Mouse (Mus musculus): ENCODE data around the gene Rilp. TPM values are rescaled to one million over a fixed set of nuclear protein-coding genes. Genes with fewer than 3 reads are reported as not detected.

Gene Rilp
- polyA plus RNA-seq, 1 experiment from 2014 or later: 0.94 TPM

DNA sequence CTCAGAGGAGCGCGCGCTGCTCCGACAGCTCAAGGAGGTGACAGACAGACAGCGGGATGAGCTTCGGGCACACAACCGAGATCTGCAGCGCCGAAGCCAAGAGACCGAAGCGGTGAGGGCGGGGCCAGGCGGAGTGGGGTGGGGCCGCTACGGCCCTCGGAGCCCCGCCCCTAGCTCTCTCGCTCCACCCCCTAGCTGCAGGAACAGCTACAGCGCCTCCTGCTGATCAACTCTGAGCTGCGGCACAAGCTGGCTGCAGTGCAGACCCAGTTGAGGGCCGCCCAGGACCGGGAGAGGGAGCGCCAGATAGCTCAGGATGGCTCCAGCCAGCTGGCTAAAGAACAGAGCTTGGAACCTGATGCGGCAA lies 716 bp downstream of the Rilp start:
- H3K27me3 ChIP-seq (ENCODE audit: control insufficient read depth, insufficient read depth, low read length): peaks cover 3% of the 10 kb centered on the region; the same call in 1 of the 2 replicates
- H3K36me3 ChIP-seq (ENCODE audit: control insufficient read depth, insufficient read depth, low read length): peaks cover 26% of the 10 kb centered on the region
- 1% methylated on average over 24 of the region's 24 CpGs for WGBS (ENCODE audit: insufficient replicate concordance)
- peak overlapping the region; percentile 77 for H3K27ac ChIP-seq (ENCODE audit: low read depth, low read length)
- H3K4me2 ChIP-seq: peak overlapping the region; percentile 87
- H3K4me1 ChIP-seq (ENCODE audit: control insufficient read depth, insufficient read depth, low read length): peaks cover 16% of the 10 kb centered on the region
- H3K9me3 ChIP-seq (replicated peaks; ENCODE audit: control insufficient read depth, low read length): no peaks in the 10 kb centered on the region
- H3K4me3 ChIP-seq (ENCODE audit: low read depth, low read length): peak overlapping the region; percentile 53
- peak; percentile 70 for ATAC-seq (replicated peaks; ENCODE audit: insufficient number of reproducible peaks, low FRiP score, low TSS enrichment)
- peak overlapping the region; percentile 72 for H3K9ac ChIP-seq (ENCODE audit: low read depth, low read length)

DNA sequence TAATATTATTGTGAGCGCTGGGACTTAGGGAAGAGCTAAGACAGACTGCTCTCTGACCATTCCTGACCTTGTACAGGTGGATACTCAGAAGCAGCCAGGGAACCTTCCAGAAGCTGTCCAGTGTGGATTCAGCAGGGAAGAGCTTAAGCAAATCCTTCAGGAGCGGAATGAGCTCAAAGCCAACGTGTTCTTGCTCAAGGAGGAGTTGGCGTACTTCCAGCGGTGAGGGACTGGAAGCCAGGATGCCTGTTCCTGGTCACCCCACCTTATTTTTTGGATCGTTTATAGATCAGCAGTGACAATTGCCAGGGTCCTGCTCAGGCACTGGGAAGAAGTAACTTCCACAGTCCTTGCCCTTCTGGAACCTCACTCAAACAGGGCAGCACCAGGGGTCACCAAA lies 1.3 kb downstream of the Rilp start:
- Histone ChIP-seq H3K4me1 (ENCODE audit: control insufficient read depth, insufficient read depth, low read length) (peaks cover 16% of the 10 kb centered on the region), H3K4me3 (ENCODE audit: low read depth, low read length) (no peak overlapping the region), H3K4me2 (no peak overlapping the region), H3K36me3 (ENCODE audit: control insufficient read depth, insufficient read depth, low read length) (peaks cover 23% of the 10 kb centered on the region), H3K27me3 (ENCODE audit: control insufficient read depth, insufficient read depth, low read length) (peaks cover 3% of the 10 kb centered on the region; the same call in 1 of the 2 replicates), H3K9me3 (replicated peaks; ENCODE audit: control insufficient read depth, low read length) (no peaks in the 10 kb centered on the region), H3K9ac (ENCODE audit: low read depth, low read length) (no peak overlapping the region), H3K27ac (ENCODE audit: low read depth, low read length) (no peak overlapping the region)
- WGBS (ENCODE audit: insufficient replicate concordance): 82% methylated on average over 6 of the region's 6 CpGs
- ATAC-seq (replicated peaks; ENCODE audit: insufficient number of reproducible peaks, low FRiP score, low TSS enrichment): no peak

DNA sequence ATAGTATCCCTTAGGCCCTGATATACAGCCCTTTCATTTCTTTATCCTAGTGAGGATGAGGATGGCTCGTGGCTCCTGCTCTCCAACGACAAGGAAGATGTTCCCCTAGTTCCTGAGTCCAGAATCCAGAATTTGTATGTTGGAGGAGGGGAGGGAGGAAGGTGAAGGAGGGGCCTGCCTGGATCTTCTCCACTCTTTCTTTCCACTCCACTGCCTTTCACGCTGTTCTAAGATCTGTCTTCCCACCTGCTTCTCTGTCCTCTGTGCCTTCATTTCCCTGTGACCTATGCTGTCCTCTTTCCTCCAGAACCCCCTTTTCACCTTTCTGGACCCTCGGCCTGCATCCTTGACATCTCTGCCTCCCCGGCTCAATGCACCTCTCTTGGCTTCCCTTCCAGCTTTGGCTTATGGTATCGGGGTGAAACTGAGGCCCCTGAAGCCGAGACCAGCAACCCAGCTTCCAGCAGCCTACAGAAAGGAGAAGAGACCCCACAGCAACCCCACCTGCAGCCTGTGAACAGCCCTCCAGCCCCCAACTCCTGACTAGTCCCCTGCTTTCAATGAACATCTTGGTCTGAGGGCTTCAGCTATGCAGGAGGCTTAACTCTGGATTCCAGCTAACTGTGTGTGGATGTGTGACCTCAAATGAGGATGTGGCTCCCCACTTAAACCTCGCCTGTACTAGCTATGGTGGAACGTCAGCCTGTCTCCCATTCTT lies 2.6 kb downstream of the Rilp start:
- no peak overlapping the region for H3K9ac ChIP-seq (ENCODE audit: low read depth, low read length)
- no peak overlapping the region for H3K27ac ChIP-seq (ENCODE audit: low read depth, low read length)
- ATAC-seq (replicated peaks; ENCODE audit: insufficient number of reproducible peaks, low FRiP score, low TSS enrichment): no peak
- H3K4me3 ChIP-seq (ENCODE audit: low read depth, low read length): no peak overlapping the region
- H3K9me3 ChIP-seq (replicated peaks; ENCODE audit: control insufficient read depth, low read length): no peaks in the 10 kb centered on the region
- H3K4me2 ChIP-seq: no peak overlapping the region
- H3K4me1 ChIP-seq (ENCODE audit: control insufficient read depth, insufficient read depth, low read length): peaks cover 16% of the 10 kb centered on the region
- peaks cover 3% of the 10 kb centered on the region; the same call in 1 of the 2 replicates for H3K27me3 ChIP-seq (ENCODE audit: control insufficient read depth, insufficient read depth, low read length)
- WGBS (ENCODE audit: insufficient replicate concordance): 72% methylated on average over 9 of the region's 9 CpGs
- peaks cover 20% of the 10 kb centered on the region for H3K36me3 ChIP-seq (ENCODE audit: control insufficient read depth, insufficient read depth, low read length)

DNA sequence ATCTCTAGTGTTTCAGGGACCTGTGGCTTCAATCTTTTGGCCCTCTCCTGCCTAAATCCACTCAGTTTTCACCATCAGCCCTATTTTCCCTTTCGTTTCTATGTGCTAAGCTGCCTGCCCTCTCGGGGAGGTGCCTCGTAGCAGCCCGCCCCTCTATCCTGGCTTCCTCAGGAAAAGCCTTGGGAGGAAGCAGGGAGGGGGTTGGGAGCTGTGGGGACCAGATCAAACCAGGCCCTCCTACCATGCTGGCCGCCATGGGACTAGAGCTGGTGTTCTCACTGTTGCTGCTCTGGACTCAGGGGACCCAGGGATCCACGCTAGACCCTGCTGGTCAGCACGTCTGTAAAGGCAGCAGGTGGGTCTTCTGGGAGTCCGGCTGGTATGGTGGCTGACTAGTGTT lies 3.4 kb downstream of the Rilp start, which contains the start of gene Scarf1:
Gene Scarf1 (plus strand): TSS at position 205 of the 400 bp plus-strand sequence.
- H3K9me3 ChIP-seq (replicated peaks; ENCODE audit: control insufficient read depth, low read length): no peaks in the 10 kb centered on the region
- peaks cover 11% of the 10 kb centered on the region for H3K36me3 ChIP-seq (ENCODE audit: control insufficient read depth, insufficient read depth, low read length)
- peak within 1 kb of the TSS; percentile 54 for H3K4me2 ChIP-seq
- WGBS (ENCODE audit: insufficient replicate concordance): 41% methylated on average over 8 of the region's 8 CpGs
- peak within 1 kb of the TSS; percentile 33 for H3K4me3 ChIP-seq (ENCODE audit: low read depth, low read length)
- peak within 1 kb of the TSS; percentile 54 for H3K9ac ChIP-seq (ENCODE audit: low read depth, low read length)
- peak within 1 kb of the TSS; percentile 43; the same call in 1 of the 2 replicates for H3K27ac ChIP-seq (ENCODE audit: low read depth, low read length)
- peaks cover 16% of the 10 kb centered on the region for H3K4me1 ChIP-seq (ENCODE audit: control insufficient read depth, insufficient read depth, low read length)
- no peak for ATAC-seq (replicated peaks; ENCODE audit: insufficient number of reproducible peaks, low FRiP score, low TSS enrichment)
- H3K27me3 ChIP-seq (ENCODE audit: control insufficient read depth, insufficient read depth, low read length): peaks cover 3% of the 10 kb centered on the region; the same call in 1 of the 2 replicates

DNA sequence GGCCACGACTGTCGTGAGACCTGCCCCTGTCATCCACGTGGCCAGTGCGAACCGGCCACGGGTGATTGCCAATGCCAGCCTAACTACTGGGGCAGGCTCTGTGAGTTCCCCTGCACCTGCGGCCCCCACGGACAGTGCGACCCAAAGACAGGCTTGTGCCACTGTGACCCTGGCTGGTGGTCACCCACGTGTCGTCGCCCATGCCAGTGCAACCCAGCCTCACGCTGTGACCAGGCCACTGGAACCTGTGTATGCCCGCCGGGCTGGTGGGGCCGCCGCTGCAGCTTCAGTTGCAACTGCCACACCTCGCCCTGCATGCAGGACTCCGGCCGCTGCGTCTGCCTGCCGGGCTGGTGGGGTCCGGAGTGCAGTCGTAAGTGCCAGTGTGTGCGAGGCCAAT lies 5.3 kb downstream of the Rilp start:
- 87% methylated on average over 25 of the region's 25 CpGs for WGBS (ENCODE audit: insufficient replicate concordance)
- no peaks in the 10 kb centered on the region for H3K36me3 ChIP-seq (ENCODE audit: control insufficient read depth, insufficient read depth, low read length)
- H3K4me1 ChIP-seq (ENCODE audit: control insufficient read depth, insufficient read depth, low read length): no peaks in the 10 kb centered on the region; the same call in 1 of the 2 replicates
- H3K9ac ChIP-seq (ENCODE audit: low read depth, low read length): no peak overlapping the region
- no peak for ATAC-seq (replicated peaks; ENCODE audit: insufficient number of reproducible peaks, low FRiP score, low TSS enrichment)
- H3K4me3 ChIP-seq (ENCODE audit: low read depth, low read length): no peak overlapping the region
- H3K27me3 ChIP-seq (ENCODE audit: control insufficient read depth, insufficient read depth, low read length): peaks cover 3% of the 10 kb centered on the region; the same call in 1 of the 2 replicates
- H3K9me3 ChIP-seq (replicated peaks; ENCODE audit: control insufficient read depth, low read length): no peaks in the 10 kb centered on the region
- no peak overlapping the region; the same call in 1 of the 2 replicates for H3K4me2 ChIP-seq
- H3K27ac ChIP-seq (ENCODE audit: low read depth, low read length): no peak overlapping the region

DNA sequence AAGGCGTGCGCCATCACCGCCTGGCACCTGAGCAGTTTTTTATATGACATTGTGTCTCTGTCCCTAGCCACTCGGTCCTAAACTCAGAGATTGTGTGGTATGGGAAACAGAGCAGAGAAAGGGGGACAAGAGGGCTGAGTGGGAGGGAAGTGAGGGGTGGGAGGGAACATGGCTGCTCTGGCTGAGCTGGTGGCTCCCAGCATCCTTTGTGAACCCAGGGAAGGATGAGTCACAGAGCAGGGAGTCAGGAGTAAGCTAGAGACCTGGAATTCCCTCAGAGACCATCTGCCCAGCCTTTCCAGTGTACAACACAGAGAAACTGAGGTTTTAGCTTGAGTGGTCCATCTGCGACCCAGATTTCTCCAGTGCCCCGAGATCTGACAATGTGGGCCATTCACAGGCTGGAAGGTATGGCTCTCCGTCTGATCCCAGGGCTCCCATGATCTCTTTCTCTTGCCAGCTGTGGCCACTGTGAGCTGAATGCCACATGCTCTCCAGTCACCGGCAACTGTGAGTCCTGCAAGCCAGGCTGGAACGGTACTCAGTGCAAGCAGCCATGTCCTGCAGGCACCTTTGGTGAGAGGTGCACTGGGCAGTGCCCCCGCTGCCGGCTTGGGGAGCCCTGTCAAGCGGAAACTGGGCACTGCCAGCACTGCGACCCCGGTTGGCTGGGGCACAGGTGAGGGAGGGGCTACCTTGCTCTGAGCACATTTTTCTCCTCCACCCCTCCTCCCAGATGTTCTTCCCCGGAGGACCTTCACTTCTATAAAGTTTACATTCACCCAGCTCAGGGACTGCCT lies 10.1 kb downstream of the Rilp start:
- WGBS (ENCODE audit: insufficient replicate concordance): 76% methylated on average over 15 of the region's 15 CpGs
- Histone ChIP-seq H3K4me3 (ENCODE audit: low read depth, low read length) (no peak overlapping the region), H3K9ac (ENCODE audit: low read depth, low read length) (no peak overlapping the region), H3K27ac (ENCODE audit: low read depth, low read length) (no peak overlapping the region), H3K9me3 (replicated peaks; ENCODE audit: control insufficient read depth, low read length) (no peaks in the 10 kb centered on the region), H3K27me3 (ENCODE audit: control insufficient read depth, insufficient read depth, low read length) (peaks cover 3% of the 10 kb centered on the region; the same call in 1 of the 2 replicates), H3K36me3 (ENCODE audit: control insufficient read depth, insufficient read depth, low read length) (no peaks in the 10 kb centered on the region), H3K4me1 (ENCODE audit: control insufficient read depth, insufficient read depth, low read length) (no peaks in the 10 kb centered on the region), H3K4me2 (no peak overlapping the region)
- ATAC-seq (replicated peaks; ENCODE audit: insufficient number of reproducible peaks, low FRiP score, low TSS enrichment): no peak

DNA sequence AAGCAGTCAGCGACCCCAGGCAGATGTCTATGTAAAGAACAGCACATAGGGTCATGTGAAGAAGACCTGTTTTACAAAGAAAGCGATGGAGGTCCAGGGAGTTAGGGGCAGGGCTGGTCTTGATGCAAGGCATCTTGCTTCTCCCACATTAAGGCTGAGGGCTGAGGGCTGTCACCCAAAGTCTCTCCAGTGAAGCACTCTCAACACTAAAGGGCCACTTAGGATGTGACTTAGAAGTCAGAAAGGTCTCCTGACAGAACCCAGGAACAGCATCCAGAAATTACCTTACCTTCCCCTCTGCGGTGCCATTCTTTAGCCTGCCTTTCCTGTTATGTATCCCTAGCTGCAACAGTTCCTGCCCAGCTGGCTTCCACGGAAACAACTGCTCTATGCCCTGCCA lies 11.7 kb downstream of the Rilp start:
- no peak overlapping the region for H3K9ac ChIP-seq (ENCODE audit: low read depth, low read length)
- no peak overlapping the region for H3K27ac ChIP-seq (ENCODE audit: low read depth, low read length)
- WGBS (ENCODE audit: insufficient replicate concordance): 86% methylated on average over 4 of the region's 4 CpGs
- H3K27me3 ChIP-seq (ENCODE audit: control insufficient read depth, insufficient read depth, low read length): no peaks in the 10 kb centered on the region
- no peak overlapping the region for H3K4me3 ChIP-seq (ENCODE audit: low read depth, low read length)
- H3K36me3 ChIP-seq (ENCODE audit: control insufficient read depth, insufficient read depth, low read length): no peaks in the 10 kb centered on the region
- no peaks in the 10 kb centered on the region for H3K9me3 ChIP-seq (replicated peaks; ENCODE audit: control insufficient read depth, low read length)
- no peak overlapping the region for H3K4me2 ChIP-seq
- ATAC-seq (replicated peaks; ENCODE audit: insufficient number of reproducible peaks, low FRiP score, low TSS enrichment): no peak
- H3K4me1 ChIP-seq (ENCODE audit: control insufficient read depth, insufficient read depth, low read length): no peaks in the 10 kb centered on the region

DNA sequence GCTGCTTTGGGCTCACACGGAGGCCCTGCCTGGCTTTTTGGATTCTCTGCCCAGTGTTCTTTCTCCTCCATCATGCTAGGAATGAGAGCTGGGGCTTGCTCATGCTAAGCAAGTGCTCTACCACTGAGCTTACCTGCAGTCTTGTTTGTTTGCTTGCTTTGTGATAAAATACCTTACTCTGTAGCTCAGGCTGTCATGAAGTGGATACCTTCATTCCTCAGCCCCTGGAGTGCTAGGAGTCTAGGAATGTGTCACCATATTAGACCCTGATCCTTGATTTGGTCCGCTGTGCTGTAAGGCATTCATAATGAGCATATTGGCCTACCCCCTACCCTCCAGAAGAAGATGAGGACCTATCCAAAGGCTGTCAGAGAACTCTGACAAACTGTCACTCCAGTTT lies 12.9 kb downstream of the Rilp start:
- 85% methylated on average over 2 of the region's 2 CpGs for WGBS (ENCODE audit: insufficient replicate concordance)
- H3K27me3 ChIP-seq (ENCODE audit: control insufficient read depth, insufficient read depth, low read length): no peaks in the 10 kb centered on the region
- H3K36me3 ChIP-seq (ENCODE audit: control insufficient read depth, insufficient read depth, low read length): no peaks in the 10 kb centered on the region
- H3K9ac ChIP-seq (ENCODE audit: low read depth, low read length): no peak overlapping the region
- no peaks in the 10 kb centered on the region for H3K4me1 ChIP-seq (ENCODE audit: control insufficient read depth, insufficient read depth, low read length)
- no peak overlapping the region for H3K4me3 ChIP-seq (ENCODE audit: low read depth, low read length)
- H3K9me3 ChIP-seq (replicated peaks; ENCODE audit: control insufficient read depth, low read length): no peaks in the 10 kb centered on the region
- H3K27ac ChIP-seq (ENCODE audit: low read depth, low read length): no peak overlapping the region
- H3K4me2 ChIP-seq: no peak overlapping the region
- no peak for ATAC-seq (replicated peaks; ENCODE audit: insufficient number of reproducible peaks, low FRiP score, low TSS enrichment)
